ENCODE assay signal across 7 mouse cellular contexts in genomic region chr2:160744040-160744822, GRCm38 (mm10). TPM values are rescaled to one million over a fixed set of nuclear protein-coding genes. Genes with fewer than 3 reads are reported as not detected.
DNase-seq lines count a peak whose midpoint lies in the region; ATAC-seq and TF ChIP-seq lines count a peak whose summit lies in the region.

No protein-coding gene starts in this region.

- intact Hi-C loops in gastrocnemius, adult 2 months (cut with DNase I), result no loop called here

- H3K4me3 ChIP-seq in gastrocnemius, adult 2 months, result no peak overlapping the region

- peak overlapping the region; percentile 94 for H3K27ac ChIP-seq in gastrocnemius, adult 2 months

- DNase-seq in urinary bladder, postnatal 36 days (ENCODE audit: low spot score in 2 of 2), result peak; percentile 24 to 57
- DNase-seq in urinary bladder, adult 18-20 months (ENCODE audit: low spot score in 2 of 2), result no peak
- DNase-seq in adrenal gland, postnatal 25 days, result peak; percentile 74
- DNase-seq in gastrocnemius, adult 2 months, result peak; percentile 81
- peak; percentile 66 to 76 for DNase-seq in kidney, adult 8-10 months
- DNase-seq in testis, postnatal 10 days (ENCODE audit: low spot score), result peak; percentile 87

- TF ChIP-seq CTCF in gastrocnemius, adult 2 months (IDR thresholded peaks at IDR 0.05), result peak; percentile 80

- ATAC-seq in megakaryocyte progenitor cell, adult 5-6 weeks (replicated peaks; ENCODE audit: poor library complexity), result peak; percentile 33

RNA-seq across cellular contexts. Expression of gene Plcg1, which starts 13.1 kb away (rescaled TPM):
- total RNA-seq in adrenal gland, postnatal 25 days (2021), result 63.3 and 90.9 TPM in 2 replicates
- total RNA-seq in gastrocnemius, adult 2 months (2021), result 10 to 100 TPM; 24.9 to 25.3 TPM
- 5.8 and 9.7 TPM in 2 replicates for total RNA-seq in megakaryocyte progenitor cell, adult 5-6 weeks (2015)
- 19.5 and 24.5 TPM in 2 replicates for total RNA-seq in megakaryocyte progenitor cell, adult 5-6 weeks (2017)

Comparison
In these comparisons a context has a peak if more than half of its experiments do, and no peak if none do; other contexts are left out.
1. DNase-seq: peak in urinary bladder, postnatal 36 days (2 of 2), adrenal gland, postnatal 25 days (single experiment), gastrocnemius, adult 2 months (single experiment), kidney, adult 8-10 months (2 of 2) and testis, postnatal 10 days (single experiment); none in urinary bladder, adult 18-20 months (0 of 2).